Mouse (Mus musculus) bone marrow, adult 2 months (tissue): ENCODE results near the gene Apoa4.

Experiments used
- CTCF ChIP-seq: fragments of 200-500 bp; IDR thresholded peaks from 2 replicates; pipeline ENCODE4 v1.5.1; 2011; ENCODE audit warnings: low read length, control low read depth; ENCODE audit not compliant: control insufficient read depth, insufficient read depth
- POLR2A ChIP-seq: fragments of 200-500 bp; IDR thresholded peaks from 2 replicates; pipeline ENCODE4 v1.6.1; 2011; ENCODE audit warnings: low read depth, mild to moderate bottlenecking, control low read depth, low read length, borderline replicate concordance; ENCODE audit not compliant: control insufficient read depth

DNA sequence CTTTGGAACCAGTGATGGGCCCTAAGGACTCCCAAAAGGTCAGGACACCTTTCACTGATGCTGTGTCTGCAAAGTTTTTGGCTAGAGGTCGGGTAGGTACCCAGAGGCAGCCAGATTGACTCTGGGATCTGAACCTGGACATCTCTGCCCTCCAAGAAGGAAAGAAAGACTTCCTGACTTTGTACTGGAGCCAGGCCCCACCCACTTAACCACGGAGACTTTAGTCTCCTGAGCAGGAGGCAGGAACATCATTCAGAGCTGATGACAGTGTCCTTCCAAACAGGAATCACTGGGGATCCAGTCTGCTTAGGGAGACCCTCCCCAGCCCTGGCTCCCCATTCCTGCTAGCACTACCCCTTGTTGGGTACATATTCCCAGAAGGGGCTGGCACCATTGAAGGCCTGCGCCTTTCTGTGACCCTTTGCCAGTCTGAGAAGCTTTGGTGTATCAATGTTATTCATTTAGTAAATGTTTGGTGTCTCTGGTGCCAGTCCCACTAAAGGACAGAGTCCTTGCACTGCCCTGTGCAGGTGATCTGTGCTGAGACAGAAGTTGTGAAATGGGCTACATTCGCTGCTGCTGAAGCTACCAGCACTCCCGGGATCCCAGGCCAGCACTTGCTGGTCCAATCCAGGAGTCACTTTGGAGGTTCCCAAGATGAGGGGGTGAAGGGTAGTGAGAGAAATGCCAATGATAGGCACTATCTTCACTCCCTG, 15.4 kb upstream of the Apoa4 start:
- no peak for TF ChIP-seq POLR2A
- TF ChIP-seq CTCF, result no peak
